Mouse (Mus musculus) E14TG2a.4 (cell line): ENCODE data around the gene Tent5a.

ENCODE experiments used
- CTCF ChIP-seq: conservative IDR thresholded peaks from 2 replicates; pipeline ENCODE4 v1.5.1; 2014; ENCODE audit warnings: low read length
- NANOG ChIP-seq: IDR thresholded peaks from 2 replicates; pipeline ENCODE4 v1.6.1; 2014; ENCODE audit warnings: borderline replicate concordance, low read length, mixed read lengths
- POU5F1 ChIP-seq: IDR thresholded peaks from 2 replicates; pipeline ENCODE4 v1.6.1; 2014; ENCODE audit warnings: low read length, borderline replicate concordance

GRCm38 (mm10) chr9:85312473-85312872 lies 14.7 kb downstream of the Tent5a start, which contains the start of gene Gm11114:
- TF ChIP-seq CTCF (no peak), POU5F1 (no peak), NANOG (no peak)
